Mouse (Mus musculus) neural tube, embryonic 11.5 days (tissue): ENCODE data around the gene Ugt3a2. TPM values are rescaled to one million over a fixed set of nuclear protein-coding genes. Genes with fewer than 3 reads are reported as not detected.

Source experiments
- ATAC-seq: fragments of 200-750 bp; cut with Nextera tagmentation; 2 replicates; pipeline ENCODE4 v1.8.0; 2017; ENCODE audit warnings: moderate number of reproducible peaks, mild to moderate bottlenecking, moderate TSS enrichment, moderate library complexity; ENCODE audit not compliant: insufficient read depth, low FRiP score, low TSS enrichment
- DNase-seq: peaks from one replicate; pipeline ENCODE4 v3.0.0-alpha.2; 2015; ENCODE audit warnings: low spot score
- H3K27ac ChIP-seq: fragments of 300-500 bp; sonication (generic); 2 replicates; pipeline ENCODE4 v1.5.1; 2014; ENCODE audit warnings: low read depth, mild to moderate bottlenecking, low read length
- H3K27me3 ChIP-seq: fragments of 300-500 bp; sonication (generic); 2 replicates; pipeline ENCODE4 v1.6.1; 2014; ENCODE audit warnings: mild to moderate bottlenecking, low read length, mixed read lengths; ENCODE audit not compliant: control insufficient read depth, insufficient read depth
- H3K36me3 ChIP-seq: fragments of 300-500 bp; sonication (generic); 2 replicates; pipeline ENCODE4 v1.6.1; 2014; ENCODE audit warnings: mild to moderate bottlenecking, low read length, moderate library complexity, mixed read lengths; ENCODE audit not compliant: control insufficient read depth, insufficient read depth
- H3K4me1 ChIP-seq: fragments of 300-500 bp; sonication (generic); 2 replicates; pipeline ENCODE4 v1.6.1; 2014; ENCODE audit warnings: low read length, mixed read lengths; ENCODE audit not compliant: control insufficient read depth, insufficient read depth
- H3K4me2 ChIP-seq: fragments of 300-500 bp; sonication (generic); 2 replicates; pipeline ENCODE4 v1.6.1; 2014; ENCODE audit warnings: low read depth, mild to moderate bottlenecking, moderate library complexity
- H3K4me3 ChIP-seq: fragments of 300-500 bp; sonication (generic); 2 replicates; pipeline ENCODE4 v1.5.1; 2014; ENCODE audit warnings: low read depth, low read length
- H3K9ac ChIP-seq: fragments of 300-500 bp; sonication (generic); 2 replicates; pipeline ENCODE4 v1.6.1; 2014; ENCODE audit warnings: mild to moderate bottlenecking, low read length
- H3K9me3 ChIP-seq: fragments of 300-500 bp; sonication (generic); 2 replicates; pipeline ENCODE4 v1.6.1; 2016; ENCODE audit warnings: low read length; ENCODE audit not compliant: control insufficient read depth
- WGBS: fragments of 180-500 bp; shearing (Covaris S2); extraction: QIAGEN DNeasy Blood & Tissue Kit; methylation state at CpG from one replicate; pipeline ENCODE4 v1.1.7; 2014; 5-methylcytosine and 5-hydroxymethylcytosine counted together
- polyA plus RNA-seq: library from polyadenylated mRNA; unstranded; fragments of >200 nt; fragmentation: Nextera tagmentation; extraction: Ambion mirVana; gene quantifications from 2 replicates; pipeline ENCODE4 v1.2.1, GENCODE M21; 2014

Gene Ugt3a2
- polyA plus RNA-seq, 1 experiment from 2014 or later, result not detected

DNA sequence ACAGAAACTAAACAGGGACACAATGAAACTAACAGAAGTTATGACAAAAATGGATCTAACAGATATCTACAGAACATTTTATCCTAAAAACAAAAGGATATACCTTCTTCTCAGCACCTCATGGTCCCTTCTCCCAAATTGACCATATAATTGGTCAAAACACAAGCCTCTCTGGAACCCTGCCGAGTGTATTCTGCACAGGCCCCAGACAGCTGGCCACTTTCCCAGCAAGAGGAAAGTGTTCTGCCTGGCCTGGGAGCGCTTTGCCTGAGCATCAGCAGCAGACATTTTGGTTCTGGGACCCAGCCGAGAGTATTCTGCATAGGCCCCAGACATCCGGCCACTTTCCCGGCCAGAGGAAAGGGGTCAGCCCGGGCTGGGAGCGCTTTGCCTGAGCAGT is 40.9 kb downstream of the Ugt3a2 start:
- WGBS, result 88% methylated on average over 7 of the region's 7 CpGs
- Histone ChIP-seq H3K27me3 (no peaks in the 10 kb centered on the region), H3K4me3 (no peak overlapping the region), H3K27ac (no peak overlapping the region), H3K4me1 (no peaks in the 10 kb centered on the region), H3K36me3 (no peaks in the 10 kb centered on the region), H3K9me3 (no peaks in the 10 kb centered on the region), H3K9ac (no peak overlapping the region), H3K4me2 (no peak overlapping the region)
- DNase-seq (no peak), ATAC-seq (no peak)

DNA sequence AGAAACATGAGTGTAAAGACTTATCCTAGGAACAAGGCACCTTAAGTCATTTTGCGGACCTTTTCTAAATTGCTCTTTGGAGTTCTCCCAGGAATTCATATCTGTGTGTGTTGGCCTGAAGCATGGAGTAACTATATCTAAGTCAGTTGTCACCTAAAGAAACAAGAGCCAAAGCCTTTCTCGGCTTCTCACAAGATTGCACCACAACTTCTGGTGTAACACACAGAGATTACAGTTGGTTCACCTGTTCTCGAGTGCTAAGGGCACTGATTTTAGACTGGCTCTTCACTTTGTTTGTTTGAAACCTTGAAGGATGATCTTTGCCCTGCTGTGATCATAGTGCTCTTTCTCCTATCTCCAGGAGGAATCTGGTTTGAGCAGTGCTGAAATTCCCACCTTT is 74.1 kb downstream of the Ugt3a2 start:
- H3K36me3 ChIP-seq, result no peaks in the 10 kb centered on the region
- H3K4me3 ChIP-seq, result no peak overlapping the region
- ATAC-seq, result no peak
- H3K27ac ChIP-seq, result no peak overlapping the region
- H3K4me1 ChIP-seq, result no peaks in the 10 kb centered on the region
- no peak overlapping the region for H3K9ac ChIP-seq
- no peak for DNase-seq
- no peaks in the 10 kb centered on the region for H3K9me3 ChIP-seq
- H3K4me2 ChIP-seq, result no peak overlapping the region
- WGBS, result 87% methylated on average over 3 of the region's 3 CpGs
- no peaks in the 10 kb centered on the region for H3K27me3 ChIP-seq

Other genes starting within 250 kb of the Ugt3a2 start
- gene Lmbrd2, start 195.0 kb upstream of the Ugt3a2 start, polyA plus RNA-seq, result 3.9 and 4.7 TPM in 2 replicates
- gene Skp2, start 180.1 kb upstream of the Ugt3a2 start, polyA plus RNA-seq, result 105 and 113 TPM in 2 replicates
- gene Ugt3a1, start 58.7 kb upstream of the Ugt3a2 start, polyA plus RNA-seq, result not detected in 2 replicates
- 0.61 and 0.92 TPM in 2 replicates for gene Capsl, start 100.5 kb downstream of the Ugt3a2 start, polyA plus RNA-seq
- 0.15 TPM in 1 of 2 replicates, not detected in the other for gene Il7r, start 194.6 kb downstream of the Ugt3a2 start, polyA plus RNA-seq